Mouse (Mus musculus) G1E (cell line): ENCODE results near the gene Tor1aip1. TPM values are rescaled to one million over a fixed set of nuclear protein-coding genes. Genes with fewer than 3 reads are reported as not detected.

Source experiments
- ATAC-seq: 2 replicates; pipeline ENCODE4 v1.8.0; 2016; ENCODE audit warnings: mild to moderate bottlenecking; ENCODE audit not compliant: insufficient number of reproducible peaks, poor library complexity, low FRiP score, severe bottlenecking; ENCODE audit errors: extremely low read depth
- DNase-seq: peaks from one replicate; pipeline ENCODE4 v3.0.0; 2012; ENCODE audit warnings: low spot score
- H3K27me3 ChIP-seq: 2 replicates; pipeline ENCODE4 v1.6.1; 2012; ENCODE audit warnings: mild to moderate bottlenecking, low read length, inconsistent platforms; ENCODE audit not compliant: insufficient read depth
- H3K36me3 ChIP-seq: replicated peaks from 2 replicates; pipeline ENCODE3; 2012; ENCODE audit warnings: mild to moderate bottlenecking, inconsistent platforms
- H3K4me1 ChIP-seq: 2 replicates; pipeline ENCODE4 v1.6.1; 2012; ENCODE audit warnings: low read depth, low read length, inconsistent platforms, mixed read lengths; ENCODE audit not compliant: insufficient read depth
- H3K4me3 ChIP-seq: 2 replicates; pipeline ENCODE4 v1.5.1; 2012; ENCODE audit warnings: low read depth, mild to moderate bottlenecking, inconsistent platforms, low read length, moderate library complexity, mixed read lengths
- H3K9me3 ChIP-seq: replicated peaks from 2 replicates; pipeline ENCODE4 v1.6.1; 2012; ENCODE audit warnings: inconsistent platforms
- CTCF ChIP-seq: IDR thresholded peaks from 2 replicates; pipeline ENCODE4 v1.5.1; 2012; ENCODE audit warnings: low read depth, low read length, inconsistent platforms, mixed read lengths
- GATA1 ChIP-seq: IDR thresholded peaks from 2 replicates; pipeline ENCODE4 v1.6.1; 2012; ENCODE audit warnings: borderline replicate concordance, low read length, inconsistent platforms, mixed read lengths
- GATA2 ChIP-seq: IDR thresholded peaks from 2 replicates; pipeline ENCODE4 v1.6.1; 2012; ENCODE audit warnings: low read depth, low read length, inconsistent platforms, borderline replicate concordance
- POLR2AphosphoS5 ChIP-seq: IDR thresholded peaks from 2 replicates; pipeline ENCODE4 v1.6.1; 2012; ENCODE audit warnings: low read depth, low read length, inconsistent platforms; ENCODE audit not compliant: insufficient replicate concordance
- TAL1 ChIP-seq: conservative IDR thresholded peaks from 2 replicates; pipeline ENCODE4 v1.6.1; 2012; ENCODE audit warnings: low read depth, low read length, inconsistent platforms, mixed read lengths
- polyA plus RNA-seq: library from polyadenylated mRNA; stranded (reverse); fragments of >175 nt; gene quantifications from 2 replicates; pipeline ENCODE4 v1.2.3, GENCODE M21; 2012
- total RNA-seq, 2 experiments: library from RNA; stranded (forward) in 1 of 2; stranded (reverse) in 1 of 2; fragments of 200-1000 nt in 1 of 2; fragments of >200 nt in 1 of 2; fragmentation: Nextera tagmentation in 1 of 2; gene quantifications; 2 replicates each; pipeline ENCODE4 v1.2.3; 2014 to 2017

Tor1aip1 gene
- total and polyA plus RNA-seq, 3 experiments: 15.5 to 65.4 (median 32.0) TPM

DNA sequence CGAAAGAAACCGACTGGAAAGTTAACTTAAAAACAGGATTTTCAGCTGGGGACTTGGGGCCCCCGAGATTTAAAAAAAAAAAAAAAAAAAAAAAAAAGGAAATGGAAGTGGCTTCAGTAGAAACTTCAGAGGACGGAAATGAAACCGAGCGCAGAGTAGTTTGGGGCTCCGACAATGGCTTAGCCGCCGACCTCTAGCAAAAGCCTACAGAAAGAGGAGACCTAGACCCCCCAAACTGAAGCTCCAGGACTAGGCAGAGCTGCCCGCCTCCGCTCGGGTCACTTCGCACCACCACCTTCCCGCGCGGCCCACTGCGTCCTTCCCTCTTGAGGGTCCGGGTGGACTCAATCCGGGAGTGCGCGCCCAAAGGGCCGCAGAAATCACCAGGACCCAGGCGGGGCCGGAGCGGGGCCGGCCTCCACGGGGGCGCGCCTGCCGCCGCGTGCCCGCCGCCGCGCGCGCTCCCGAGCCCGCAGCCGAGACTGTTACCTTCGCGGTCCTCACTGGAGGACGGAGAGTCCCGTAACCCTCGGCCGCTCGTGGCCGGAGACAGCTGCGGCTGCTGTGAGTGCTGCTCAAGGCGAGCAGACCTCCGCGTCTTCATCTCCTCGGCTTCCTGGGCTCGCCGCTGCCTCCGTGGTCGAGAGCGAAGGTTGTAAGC lies 881 bp downstream of the Tor1aip1 start, which contains the start of gene Tor1aip2:
Gene Tor1aip2, plus strand, starts transcription at position 135 of the 661 bp plus-strand sequence.
- TF ChIP-seq GATA1: no peak
- TF ChIP-seq TAL1: no peak
- peaks cover 37% of the 10 kb centered on the region for H3K36me3 ChIP-seq
- peak; percentile 85 for DNase-seq
- H3K27me3 ChIP-seq: no peaks in the 10 kb centered on the region
- H3K4me1 ChIP-seq: peaks cover 33% of the 10 kb centered on the region
- peak; percentile 38; the same call in 1 of the 2 replicates for ATAC-seq
- peak within 1 kb of the TSS; percentile 94 for H3K4me3 ChIP-seq
- no peaks in the 10 kb centered on the region for H3K9me3 ChIP-seq

DNA sequence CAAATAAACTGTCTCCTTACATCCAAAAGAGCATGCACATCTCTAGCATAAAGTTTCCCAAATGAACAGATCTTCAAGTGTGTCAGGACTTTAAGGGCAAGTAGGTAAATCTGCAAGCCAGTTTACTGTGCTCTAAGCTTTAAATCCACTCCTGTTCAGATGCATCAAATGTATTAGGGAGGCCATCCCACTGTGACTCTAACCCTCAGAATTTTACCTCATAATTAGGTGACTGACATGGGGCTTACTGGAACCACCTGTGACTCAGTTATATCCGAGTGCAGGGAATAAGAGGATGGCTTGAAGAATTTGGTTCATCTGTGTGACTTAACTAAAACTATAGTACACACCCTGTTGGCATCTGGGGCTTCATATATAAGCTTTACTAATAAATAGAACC lies 1.6 kb downstream of the Tor1aip1 start:
- Histone ChIP-seq H3K4me3 (peak overlapping the region; percentile 94), H3K4me1 (peaks cover 29% of the 10 kb centered on the region), H3K36me3 (peaks cover 44% of the 10 kb centered on the region), H3K27me3 (no peaks in the 10 kb centered on the region), H3K9me3 (no peaks in the 10 kb centered on the region)
- DNase-seq (no peak), ATAC-seq (no peak)
- TF ChIP-seq TAL1: no peak

DNA sequence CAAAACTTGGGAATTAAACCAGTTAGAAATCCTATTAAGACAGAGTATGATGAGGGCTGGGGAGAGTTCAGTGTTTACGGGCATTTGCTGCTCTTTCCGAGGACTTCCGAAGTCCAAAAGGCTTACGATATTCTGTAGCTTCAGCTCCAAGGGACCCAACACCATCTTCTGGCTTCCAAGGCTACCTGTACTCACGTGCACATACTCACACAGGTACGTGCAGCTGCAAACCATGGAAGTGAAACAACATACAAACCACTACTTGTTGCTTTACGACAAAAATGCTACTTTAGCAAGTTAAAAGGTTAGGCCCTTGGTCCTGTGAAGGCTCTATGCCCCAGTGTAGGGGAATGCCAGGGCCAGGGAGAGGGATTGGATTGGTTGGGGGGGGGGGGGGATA lies 2.4 kb downstream of the Tor1aip1 start:
- TF ChIP-seq CTCF (no peak), GATA1 (no peak), GATA2 (no peak), POLR2AphosphoS5 (no peak), TAL1 (no peak)
- H3K4me3 ChIP-seq: no peak overlapping the region; the same call in 1 of the 2 replicates
- ATAC-seq (no peak), DNase-seq (no peak)
- H3K27me3 ChIP-seq: no peaks in the 10 kb centered on the region
- H3K4me1 ChIP-seq: peaks cover 22% of the 10 kb centered on the region
- no peaks in the 10 kb centered on the region for H3K9me3 ChIP-seq
- peaks cover 51% of the 10 kb centered on the region for H3K36me3 ChIP-seq

DNA sequence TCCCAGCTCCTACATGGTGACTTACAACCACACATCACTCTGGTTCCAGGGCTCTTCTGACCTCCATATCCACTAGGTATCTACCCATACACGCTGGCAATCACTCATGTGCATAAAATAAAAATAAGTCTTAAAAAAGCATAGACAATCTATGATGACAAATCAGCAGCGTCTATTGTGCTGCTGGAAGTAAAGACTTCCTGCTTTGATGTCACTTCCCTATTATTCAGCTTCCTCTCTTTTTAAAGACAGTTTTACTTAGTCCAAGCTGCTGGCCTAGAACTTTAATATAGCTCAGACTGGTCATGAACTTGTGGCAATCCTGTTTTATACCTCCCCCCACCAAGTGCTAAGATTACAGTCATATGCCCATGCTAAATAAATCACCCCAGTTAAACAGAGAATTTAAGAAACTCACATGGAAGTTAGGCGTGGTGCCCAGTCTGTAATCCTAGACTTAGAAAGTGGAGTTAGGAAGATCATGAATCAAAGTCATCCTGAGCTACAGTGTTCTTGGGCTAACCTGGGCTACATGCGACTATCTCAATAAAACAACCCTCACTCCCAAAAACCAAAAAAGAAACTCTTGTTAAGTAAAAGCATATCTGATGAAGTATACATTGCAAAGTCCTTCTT lies 7.8 kb downstream of the Tor1aip1 start:
- ATAC-seq: no peak
- Histone ChIP-seq H3K4me1 (peaks cover 6% of the 10 kb centered on the region), H3K27me3 (no peaks in the 10 kb centered on the region), H3K4me3 (no peak overlapping the region), H3K36me3 (peaks cover 88% of the 10 kb centered on the region), H3K9me3 (no peaks in the 10 kb centered on the region)
- no peak for TF ChIP-seq GATA2
- no peak for TF ChIP-seq CTCF
- no peak for TF ChIP-seq POLR2AphosphoS5
- TF ChIP-seq GATA1: no peak
- no peak for TF ChIP-seq TAL1
- no peak for DNase-seq

DNA sequence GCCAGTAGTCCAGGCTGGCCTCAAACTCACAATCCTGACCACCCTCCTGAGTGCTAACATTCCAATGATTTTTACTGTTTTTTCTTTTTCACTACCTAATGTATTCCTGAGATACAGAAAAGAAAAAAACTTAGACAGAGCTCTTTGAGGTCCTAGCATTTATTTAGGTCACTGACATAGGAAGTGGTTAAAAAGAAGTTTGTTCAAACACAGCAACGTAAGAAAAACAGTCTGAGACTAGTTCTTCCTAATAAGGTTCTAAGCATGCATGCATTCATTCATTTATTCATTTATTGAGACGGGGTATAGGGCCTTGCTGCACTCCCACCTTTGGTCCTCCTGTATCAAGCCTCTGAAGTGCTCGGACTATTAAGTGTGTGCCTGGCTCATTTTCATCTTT lies 8.4 kb downstream of the Tor1aip1 start:
- no peak overlapping the region for H3K4me3 ChIP-seq
- peaks cover 85% of the 10 kb centered on the region for H3K36me3 ChIP-seq
- ATAC-seq: no peak
- TF ChIP-seq GATA2: no peak
- no peak for TF ChIP-seq CTCF
- no peak for TF ChIP-seq TAL1
- no peak for TF ChIP-seq GATA1
- TF ChIP-seq POLR2AphosphoS5: no peak
- no peak for DNase-seq
- no peaks in the 10 kb centered on the region for H3K27me3 ChIP-seq
- H3K4me1 ChIP-seq: peaks cover 5% of the 10 kb centered on the region
- H3K9me3 ChIP-seq: no peaks in the 10 kb centered on the region

DNA sequence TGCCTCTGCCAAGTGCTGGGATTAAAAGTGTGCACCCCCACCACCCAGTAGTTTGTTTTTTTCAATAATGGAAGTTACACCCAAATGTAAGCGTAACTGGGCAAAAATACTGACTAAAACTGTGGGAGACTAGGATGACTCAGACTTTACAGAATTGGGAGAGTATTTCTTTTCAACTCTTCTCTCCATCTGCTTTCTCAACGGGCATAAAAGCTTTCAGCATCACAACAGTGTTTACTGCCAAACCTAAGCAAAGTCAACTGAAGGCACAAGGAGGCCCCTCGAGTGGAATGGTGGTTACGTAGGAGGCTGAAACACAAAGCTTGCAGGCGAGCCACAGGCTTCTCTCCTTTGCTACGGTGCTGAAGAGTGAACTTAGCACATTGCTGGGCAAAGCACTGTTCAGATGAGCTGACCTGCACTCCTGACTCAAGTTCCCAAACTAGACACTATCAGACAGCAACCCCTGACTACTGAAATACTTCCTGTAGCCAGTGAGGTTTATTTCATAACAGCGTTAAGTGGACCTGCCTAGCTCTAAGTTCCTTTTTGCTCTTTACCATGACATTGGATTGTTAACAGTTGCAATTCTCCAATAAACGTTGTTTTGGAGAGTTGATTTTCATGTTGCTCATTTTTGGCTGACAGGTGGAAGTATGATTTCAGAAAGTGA lies 11.3 kb downstream of the Tor1aip1 start:
- H3K4me1 ChIP-seq: peaks cover 5% of the 10 kb centered on the region
- H3K27me3 ChIP-seq: no peaks in the 10 kb centered on the region
- no peak for TF ChIP-seq CTCF
- DNase-seq (no peak), ATAC-seq (no peak)
- H3K36me3 ChIP-seq: peaks cover 82% of the 10 kb centered on the region
- H3K9me3 ChIP-seq: no peaks in the 10 kb centered on the region
- no peak overlapping the region for H3K4me3 ChIP-seq
